Mouse (Mus musculus): ENCODE measurements at regions not wholly inside any gene's neighbourhood (a gene's known extent, or its start where the extent isn't known, plus 50 kb on each side); places are given as distances from the start of the nearest gene placed in this dataset.

DNA sequence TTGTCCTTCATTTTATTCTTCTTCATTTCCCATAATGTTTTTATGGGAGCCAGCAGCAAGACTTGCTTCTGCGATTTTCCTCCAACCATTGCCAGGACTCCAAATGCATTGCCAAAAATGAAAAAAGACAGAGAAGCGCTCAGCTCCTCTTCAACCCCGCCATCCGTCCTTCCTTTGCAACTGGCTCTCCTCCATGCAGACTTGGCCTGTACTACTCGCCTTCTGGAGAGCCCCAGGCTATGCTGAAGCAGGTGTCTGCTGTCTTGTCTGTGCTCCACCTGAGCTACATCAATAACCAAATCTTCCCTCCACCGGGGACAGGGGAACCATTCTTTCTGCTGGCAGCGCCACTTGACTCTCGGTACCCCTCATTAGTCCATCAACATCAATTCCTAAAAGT is 384.2 kb downstream of the Rps29 start:
- no peaks in the 10 kb centered on the region for H3K36me3 ChIP-seq (ENCODE audit: control insufficient read depth, insufficient read depth, low read length, poor library complexity, severe bottlenecking)
- in situ Hi-C loops (cut with MboI; ENCODE audit: low sequenced_read_pairs in 2 of 2, unreplicated experiment in 2 of 2) = no loop called here
- H3K4me3 ChIP-seq (ENCODE audit: insufficient read depth in 1 of 2, low read depth in 1 of 2, low read length in 2 of 2, poor library complexity in 1 of 2, severe bottlenecking in 1 of 2) = no peak overlapping the region
- no peak for TF ChIP-seq MAFK (IDR thresholded peaks at IDR 0.05; ENCODE audit: insufficient read depth, low read depth, low read length)
- TF ChIP-seq ZC3H11A (IDR thresholded peaks at IDR 0.05; ENCODE audit: borderline replicate concordance, low read depth, low read length) = no peak
- no peak for TF ChIP-seq CHD2 (IDR thresholded peaks at IDR 0.05; ENCODE audit: low read depth, low read length)
- TF ChIP-seq ZNF384 (IDR thresholded peaks at IDR 0.05; ENCODE audit: low read depth, low read length) = no peak
- no peak for TF ChIP-seq HCFC1 (IDR thresholded peaks at IDR 0.05; ENCODE audit: borderline replicate concordance, insufficient read depth, low read length)
- no peaks in the 10 kb centered on the region for H3K4me1 ChIP-seq (ENCODE audit: control insufficient read depth in 2 of 2, insufficient read depth in 2 of 2, low read length in 2 of 2, poor library complexity in 1 of 2)
- no peak overlapping the region for H3K9ac ChIP-seq (ENCODE audit: insufficient read depth, low read depth, low read length, poor library complexity, severe bottlenecking)
- no peak for DNase-seq (ENCODE audit: low read depth, low spot score)
- H3K27ac ChIP-seq (ENCODE audit: insufficient read depth, low read depth, low read length, poor library complexity, severe bottlenecking) = no peak overlapping the region
- H3K9me3 ChIP-seq (ENCODE audit: control insufficient read depth, insufficient read depth, low read depth, low read length) = no peaks in the 10 kb centered on the region

DNA sequence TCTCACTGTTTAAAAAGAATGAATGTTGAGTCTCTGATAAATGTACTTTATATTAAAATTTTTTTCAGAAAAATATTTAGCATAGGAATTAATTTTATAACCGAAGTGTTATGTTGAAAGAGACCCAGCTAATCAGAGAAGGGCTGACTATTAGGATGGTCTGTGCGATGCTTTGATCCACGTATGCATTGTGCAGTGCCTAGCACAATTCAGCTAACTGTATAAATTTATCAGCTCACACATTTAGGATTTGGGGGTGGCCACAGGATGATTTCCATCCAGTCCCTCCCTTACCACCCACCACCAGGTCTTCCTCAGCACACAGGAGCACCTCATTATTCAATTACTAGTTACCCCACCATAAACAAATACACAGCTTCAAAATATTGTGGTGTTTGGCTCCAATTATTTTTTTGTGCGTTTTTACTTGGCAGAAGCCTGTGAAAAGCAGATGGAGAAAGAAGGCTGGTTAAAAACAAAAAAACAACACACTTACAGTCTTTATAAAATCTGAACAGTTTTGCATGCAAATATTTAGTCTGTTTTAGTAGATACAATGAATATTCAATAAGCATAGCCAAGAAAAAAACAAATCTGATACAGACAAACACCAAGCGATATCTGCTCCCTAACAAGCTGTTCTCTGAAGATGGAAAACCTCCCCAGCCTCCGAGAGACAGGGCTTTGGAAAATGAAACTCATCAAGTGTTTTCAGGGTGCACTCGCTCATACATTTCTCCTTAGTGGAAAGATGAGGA is 400.5 kb downstream of the Rps29 start:
- TF ChIP-seq ZC3H11A (IDR thresholded peaks at IDR 0.05; ENCODE audit: borderline replicate concordance, low read depth, low read length) = no peak
- H3K9ac ChIP-seq (ENCODE audit: insufficient read depth, low read depth, low read length, poor library complexity, severe bottlenecking) = no peak overlapping the region
- DNase-seq (ENCODE audit: low read depth, low spot score) = no peak
- no peak overlapping the region for H3K4me3 ChIP-seq (ENCODE audit: insufficient read depth in 1 of 2, low read depth in 1 of 2, low read length in 2 of 2, poor library complexity in 1 of 2, severe bottlenecking in 1 of 2)
- no peaks in the 10 kb centered on the region for H3K36me3 ChIP-seq (ENCODE audit: control insufficient read depth, insufficient read depth, low read length, poor library complexity, severe bottlenecking)
- no peaks in the 10 kb centered on the region for H3K4me1 ChIP-seq (ENCODE audit: control insufficient read depth in 2 of 2, insufficient read depth in 2 of 2, low read length in 2 of 2, poor library complexity in 1 of 2)
- in situ Hi-C loops (cut with MboI; ENCODE audit: low sequenced_read_pairs in 2 of 2, unreplicated experiment in 2 of 2) = no loop called here
- H3K27ac ChIP-seq (ENCODE audit: insufficient read depth, low read depth, low read length, poor library complexity, severe bottlenecking) = no peak overlapping the region
- H3K9me3 ChIP-seq (ENCODE audit: control insufficient read depth, insufficient read depth, low read depth, low read length) = no peaks in the 10 kb centered on the region

DNA sequence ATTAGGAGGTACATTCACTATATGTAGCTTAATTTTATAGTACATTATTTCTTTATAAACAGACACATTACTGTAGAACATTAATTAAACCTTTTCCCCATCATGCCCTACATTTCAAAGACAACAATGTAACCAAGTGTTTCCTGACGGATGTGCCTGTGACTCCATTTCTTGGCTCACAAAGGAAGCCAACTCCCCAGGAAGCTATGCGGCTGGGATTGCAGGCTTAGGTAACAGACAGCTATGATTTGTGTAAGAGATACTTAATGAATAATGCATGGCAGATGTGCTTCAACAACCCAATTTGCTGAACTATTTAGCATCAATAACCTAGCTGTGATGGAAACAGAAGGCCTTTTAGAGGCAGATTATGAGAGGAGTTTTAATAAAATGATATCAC is 430.1 kb downstream of the Rps29 start:
- no peak overlapping the region for H3K9ac ChIP-seq (ENCODE audit: insufficient read depth, low read depth, low read length, poor library complexity, severe bottlenecking)
- H3K27ac ChIP-seq (ENCODE audit: insufficient read depth, low read depth, low read length, poor library complexity, severe bottlenecking) = no peak overlapping the region
- no peaks in the 10 kb centered on the region for H3K36me3 ChIP-seq (ENCODE audit: control insufficient read depth, insufficient read depth, low read length, poor library complexity, severe bottlenecking)
- TF ChIP-seq CHD2 (IDR thresholded peaks at IDR 0.05; ENCODE audit: low read depth, low read length) = no peak
- no peak for TF ChIP-seq ZC3H11A (IDR thresholded peaks at IDR 0.05; ENCODE audit: borderline replicate concordance, low read depth, low read length)
- no peak for TF ChIP-seq ZNF384 (IDR thresholded peaks at IDR 0.05; ENCODE audit: low read depth, low read length)
- TF ChIP-seq HCFC1 (IDR thresholded peaks at IDR 0.05; ENCODE audit: borderline replicate concordance, insufficient read depth, low read length) = no peak
- TF ChIP-seq MAFK (IDR thresholded peaks at IDR 0.05; ENCODE audit: insufficient read depth, low read depth, low read length) = no peak
- DNase-seq (ENCODE audit: low read depth, low spot score) = no peak
- in situ Hi-C loops (cut with MboI; ENCODE audit: low sequenced_read_pairs in 2 of 2, unreplicated experiment in 2 of 2) = no loop called here
- no peaks in the 10 kb centered on the region for H3K4me1 ChIP-seq (ENCODE audit: control insufficient read depth in 2 of 2, insufficient read depth in 2 of 2, low read length in 2 of 2, poor library complexity in 1 of 2)
- no peaks in the 10 kb centered on the region for H3K9me3 ChIP-seq (ENCODE audit: control insufficient read depth, insufficient read depth, low read depth, low read length)
- no peak overlapping the region for H3K4me3 ChIP-seq (ENCODE audit: insufficient read depth in 1 of 2, low read depth in 1 of 2, low read length in 2 of 2, poor library complexity in 1 of 2, severe bottlenecking in 1 of 2)

DNA sequence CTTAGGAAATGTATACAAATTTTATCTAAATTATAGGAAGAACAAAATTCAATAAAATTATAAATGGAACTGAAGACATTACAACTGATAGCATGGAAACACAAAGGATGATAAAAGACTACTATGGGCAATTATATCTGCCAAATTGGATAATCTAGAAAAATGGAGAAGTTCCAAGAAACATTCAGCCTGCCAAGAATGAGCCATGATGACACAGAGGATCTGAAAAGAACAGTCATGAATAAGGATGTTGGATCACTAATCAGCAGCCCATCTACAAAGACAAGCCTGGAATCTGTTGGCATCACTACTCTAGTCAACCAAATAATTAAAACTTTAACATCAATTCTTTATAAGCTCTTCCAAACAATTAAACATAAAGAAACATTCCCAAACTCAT is 440.0 kb downstream of the Rps29 start:
- TF ChIP-seq ZNF384 (IDR thresholded peaks at IDR 0.05; ENCODE audit: low read depth, low read length) (no peak), HCFC1 (IDR thresholded peaks at IDR 0.05; ENCODE audit: borderline replicate concordance, insufficient read depth, low read length) (no peak), MAFK (IDR thresholded peaks at IDR 0.05; ENCODE audit: insufficient read depth, low read depth, low read length) (no peak), ZC3H11A (IDR thresholded peaks at IDR 0.05; ENCODE audit: borderline replicate concordance, low read depth, low read length) (no peak), CHD2 (IDR thresholded peaks at IDR 0.05; ENCODE audit: low read depth, low read length) (no peak)

More for the DNA sequence above, 440.0 kb downstream of the Rps29 start:
- H3K36me3 ChIP-seq (ENCODE audit: control insufficient read depth, insufficient read depth, low read length, poor library complexity, severe bottlenecking) = no peaks in the 10 kb centered on the region
- in situ Hi-C loops (cut with MboI; ENCODE audit: low sequenced_read_pairs in 2 of 2, unreplicated experiment in 2 of 2) = no loop called here
- no peak overlapping the region for H3K4me3 ChIP-seq (ENCODE audit: insufficient read depth in 1 of 2, low read depth in 1 of 2, low read length in 2 of 2, poor library complexity in 1 of 2, severe bottlenecking in 1 of 2)
- DNase-seq (ENCODE audit: low read depth, low spot score) = no peak
- H3K9ac ChIP-seq (ENCODE audit: insufficient read depth, low read depth, low read length, poor library complexity, severe bottlenecking) = no peak overlapping the region
- H3K4me1 ChIP-seq (ENCODE audit: control insufficient read depth in 2 of 2, insufficient read depth in 2 of 2, low read length in 2 of 2, poor library complexity in 1 of 2) = no peaks in the 10 kb centered on the region
- no peak overlapping the region for H3K27ac ChIP-seq (ENCODE audit: insufficient read depth, low read depth, low read length, poor library complexity, severe bottlenecking)
- H3K9me3 ChIP-seq (ENCODE audit: control insufficient read depth, insufficient read depth, low read depth, low read length) = no peaks in the 10 kb centered on the region
